Mouse (Mus musculus): ENCODE measurements around the gene Gls2. TPM values are rescaled to one million over a fixed set of nuclear protein-coding genes. Genes with fewer than 3 reads are reported as not detected.
"Not testable (repeated sequence)": the region's sequence is repeated elsewhere in the genome, so short reads cannot be mapped to it uniquely, and the experiment has no call there.

Gls2 gene
- polyA plus RNA-seq, 1 experiment from 2014 or later: 1.1 TPM

DNA sequence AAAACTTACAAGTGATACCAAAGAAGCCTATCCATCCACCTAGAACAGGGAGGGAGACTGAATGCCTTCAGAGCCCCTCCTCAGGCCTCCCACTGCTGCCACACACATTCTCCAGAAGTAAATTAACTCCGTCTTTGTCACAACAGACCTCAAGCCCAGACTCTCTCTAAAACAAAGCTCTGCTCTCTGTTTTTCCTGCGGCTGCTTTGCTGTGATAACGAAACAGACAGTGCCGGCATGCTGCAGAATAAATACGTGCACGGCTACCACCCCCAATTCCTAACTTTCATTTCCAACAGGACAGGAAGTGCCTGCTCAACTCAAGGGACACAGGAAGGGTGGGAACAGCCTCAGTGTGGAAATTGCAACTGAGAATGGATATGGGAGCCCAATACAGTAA is 14.3 kb upstream of the Gls2 start, which contains the start of gene Rbms2:
Rbms2 (minus strand) TSS at position 309 of the 400 bp plus-strand sequence.
- no peaks in the 10 kb centered on the region for H3K9me3 ChIP-seq
- no peak within 1 kb of the TSS for H3K4me3 ChIP-seq
- no peak within 1 kb of the TSS; the same call in 1 of the 2 replicates for H3K27ac ChIP-seq (replicated peaks)
- ATAC-seq (ENCODE audit: low read depth): no peak
- H3K9ac ChIP-seq: peak within 1 kb of the TSS; percentile 38
- H3K27me3 ChIP-seq: no peaks in the 10 kb centered on the region
- WGBS: 5% methylated on average over 6 of the region's 6 CpGs
- H3K36me3 ChIP-seq: no peaks in the 10 kb centered on the region
- peak within 1 kb of the TSS; percentile 39 for H3K4me2 ChIP-seq
- H3K4me1 ChIP-seq (replicated peaks): peaks cover 16% of the 10 kb centered on the region

- WGBS: 94% methylated on average over 2 of the region's 2 CpGs
- H3K9ac ChIP-seq: no peak overlapping the region
- H3K4me3 ChIP-seq: no peak overlapping the region
- no peak overlapping the region for H3K4me2 ChIP-seq
- peaks cover 5% of the 10 kb centered on the region; the same call in 1 of the 2 replicates for H3K4me1 ChIP-seq (replicated peaks)
- H3K27ac ChIP-seq (replicated peaks): no peak overlapping the region
- no peaks in the 10 kb centered on the region for H3K9me3 ChIP-seq
- no peaks in the 10 kb centered on the region for H3K27me3 ChIP-seq
- H3K36me3 ChIP-seq: no peaks in the 10 kb centered on the region
- no peak for ATAC-seq (ENCODE audit: low read depth)
Observed at GRCm38 (mm10) chr10:128184296-128184695, 10.0 kb upstream of the Gls2 start.

DNA sequence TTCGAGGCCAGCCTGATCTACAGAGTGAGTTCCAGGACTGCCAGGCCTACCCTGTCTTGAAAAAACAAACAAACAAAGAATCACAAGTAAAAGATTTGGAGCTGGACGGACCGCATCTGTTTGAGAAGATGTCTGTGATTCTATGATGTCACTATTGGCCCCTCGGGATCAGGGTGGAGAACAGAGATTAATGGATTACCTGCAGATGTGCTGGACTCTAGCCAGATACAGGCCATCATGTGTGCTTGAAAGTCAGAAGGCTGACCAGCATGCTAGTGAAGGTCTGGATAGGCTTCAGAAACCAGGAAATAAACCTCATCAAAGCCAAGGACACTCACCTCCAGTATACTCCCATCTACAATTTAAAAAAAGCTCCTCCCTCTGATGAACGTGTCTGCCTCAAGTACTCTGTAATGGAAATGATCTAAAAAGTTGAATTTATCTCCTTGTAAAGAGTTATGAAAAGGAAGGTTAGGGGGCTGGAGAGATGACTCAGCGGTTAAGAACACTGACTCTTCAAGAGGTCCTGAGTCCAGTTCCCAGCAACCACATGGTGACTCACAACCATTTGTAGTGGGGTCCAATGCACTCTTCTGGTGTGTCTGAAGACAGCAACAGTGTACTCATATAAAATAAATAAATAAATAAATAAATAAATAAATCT is 8.8 kb upstream of the Gls2 start:
- ATAC-seq (ENCODE audit: low read depth): no peak
- Histone ChIP-seq H3K4me1 (replicated peaks) (no peaks in the 10 kb centered on the region), H3K27me3 (no peaks in the 10 kb centered on the region), H3K9me3 (no peaks in the 10 kb centered on the region), H3K27ac (replicated peaks) (no peak overlapping the region), H3K4me3 (no peak overlapping the region), H3K9ac (no peak overlapping the region), H3K36me3 (no peaks in the 10 kb centered on the region), H3K4me2 (no peak overlapping the region)
- 61% methylated on average over 6 of the region's 6 CpGs for WGBS

GRCm38 (mm10) chr10:128185959-128186358 is 8.3 kb upstream of the Gls2 start:
- H3K4me3 ChIP-seq: no peak overlapping the region
- no peak overlapping the region for H3K9ac ChIP-seq
- WGBS: 56% methylated on average over 2 of the region's 2 CpGs
- H3K27me3 ChIP-seq: no peaks in the 10 kb centered on the region
- no peak overlapping the region for H3K4me2 ChIP-seq
- no peak overlapping the region for H3K27ac ChIP-seq (replicated peaks)
- no peaks in the 10 kb centered on the region for H3K36me3 ChIP-seq
- no peaks in the 10 kb centered on the region for H3K9me3 ChIP-seq
- no peaks in the 10 kb centered on the region for H3K4me1 ChIP-seq (replicated peaks)
- peak; percentile 63 for ATAC-seq (ENCODE audit: low read depth)

DNA sequence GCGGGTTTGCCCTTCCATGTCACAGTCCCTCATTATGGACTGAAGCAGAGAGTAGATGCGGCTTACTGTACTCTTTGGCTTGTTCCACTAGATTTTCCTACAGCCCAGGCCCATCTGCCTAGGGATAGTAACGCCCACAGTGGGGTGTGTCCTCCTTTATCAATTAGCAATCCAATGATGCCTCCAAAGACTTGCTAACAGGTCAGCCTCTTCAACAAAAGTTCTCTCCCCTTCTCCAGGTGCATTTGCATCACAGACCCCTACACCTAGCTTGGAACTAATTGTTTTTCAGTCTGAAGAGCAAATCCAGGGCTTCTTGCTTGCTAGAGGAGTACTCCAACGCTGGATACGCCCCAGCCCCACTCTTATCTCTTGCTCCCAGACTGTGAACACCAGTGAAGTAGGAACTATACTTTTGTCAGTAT is 7.1 kb upstream of the Gls2 start:
- H3K27me3 ChIP-seq: 0 out of 2 replicates have a peak, but pooled peaks cover 6% of the 10 kb centered on the region
- no peaks in the 10 kb centered on the region for H3K9me3 ChIP-seq
- H3K4me3 ChIP-seq: no peak overlapping the region
- H3K9ac ChIP-seq: no peak overlapping the region
- no peak overlapping the region for H3K4me2 ChIP-seq
- WGBS: 69% methylated on average over 5 of the region's 5 CpGs
- H3K27ac ChIP-seq (replicated peaks): no peak overlapping the region
- ATAC-seq (ENCODE audit: low read depth): no peak
- no peaks in the 10 kb centered on the region for H3K36me3 ChIP-seq
- H3K4me1 ChIP-seq (replicated peaks): no peaks in the 10 kb centered on the region

GRCm38 (mm10) chr10:128188242-128188877 is 5.9 kb upstream of the Gls2 start:
- H3K4me2 ChIP-seq: no peak overlapping the region
- 45% methylated on average over 2 of the region's 2 CpGs for WGBS

DNA sequence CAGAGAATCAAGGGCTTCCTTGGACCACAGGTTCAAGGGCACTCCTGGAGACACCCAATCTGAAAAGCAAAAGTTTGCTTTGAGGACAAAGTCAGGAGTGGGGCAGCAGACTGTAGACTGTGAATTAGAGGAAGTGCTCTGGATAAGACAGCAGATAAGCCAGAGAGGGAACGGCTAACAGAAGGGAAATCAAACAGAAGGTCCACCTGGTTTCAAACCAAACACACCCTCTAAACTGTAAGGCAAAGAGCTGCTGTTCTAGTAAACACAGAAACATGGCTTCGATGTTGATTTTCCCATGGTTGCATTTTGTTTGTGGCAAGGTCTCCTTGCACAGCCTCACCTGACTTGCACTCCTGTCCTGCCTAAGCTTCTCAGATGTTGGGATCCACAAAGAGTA is 2.8 kb upstream of the Gls2 start:
- Histone ChIP-seq H3K9me3 (no peaks in the 10 kb centered on the region), H3K4me1 (replicated peaks) (peaks cover 13% of the 10 kb centered on the region), H3K4me3 (no peak overlapping the region), H3K27me3 (peaks cover 24% of the 10 kb centered on the region), H3K36me3 (no peaks in the 10 kb centered on the region), H3K4me2 (no peak overlapping the region), H3K27ac (replicated peaks) (no peak overlapping the region), H3K9ac (no peak overlapping the region)
- ATAC-seq (ENCODE audit: low read depth): no peak
- 84% methylated on average over 2 of the region's 2 CpGs for WGBS

More at GRCm38 (mm10) chr10:128188242-128188877, 5.9 kb upstream of the Gls2 start:
- no peaks in the 10 kb centered on the region for H3K36me3 ChIP-seq
- no peaks in the 10 kb centered on the region for H3K4me1 ChIP-seq (replicated peaks)
- H3K27me3 ChIP-seq: 0 out of 2 replicates have a peak, but pooled peaks cover 6% of the 10 kb centered on the region
- H3K9me3 ChIP-seq: no peaks in the 10 kb centered on the region
- H3K9ac ChIP-seq: no peak overlapping the region
- H3K4me3 ChIP-seq: no peak overlapping the region
- ATAC-seq (ENCODE audit: low read depth): no peak
- no peak overlapping the region for H3K27ac ChIP-seq (replicated peaks)

DNA sequence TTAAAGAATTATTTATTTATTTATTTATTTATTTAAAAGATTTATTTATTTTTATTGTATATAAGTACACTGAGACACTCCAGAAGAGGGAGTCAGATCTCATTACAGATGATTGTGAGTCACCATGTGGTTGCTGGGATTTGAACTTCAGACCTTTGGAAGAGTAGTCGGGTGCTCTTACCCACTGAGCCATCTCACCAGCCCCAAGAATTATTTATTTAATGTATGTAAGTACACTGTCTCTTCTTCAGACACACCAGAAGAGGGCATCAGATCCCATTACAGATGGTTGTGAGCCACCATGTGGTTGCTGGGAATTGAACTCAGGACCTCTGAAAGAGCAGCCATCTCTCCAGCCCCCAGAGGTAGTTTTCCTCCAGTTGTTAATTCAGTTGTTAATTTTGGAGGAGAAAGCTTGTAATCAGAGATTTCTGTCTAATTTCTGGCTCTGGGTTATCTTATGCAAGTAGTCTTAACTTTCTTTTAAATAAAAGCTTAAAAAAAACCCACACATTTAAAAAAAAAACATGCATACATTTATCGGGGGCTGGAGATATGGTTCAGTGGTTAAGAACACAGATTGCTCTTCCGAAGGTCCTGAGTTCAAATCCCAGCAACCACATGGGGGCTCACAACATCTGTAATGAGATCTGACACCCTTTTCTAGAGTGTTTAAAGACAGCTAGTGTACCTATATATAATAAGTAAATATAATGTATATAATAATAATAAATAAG is 2.1 kb upstream of the Gls2 start:
- H3K36me3 ChIP-seq; H3K27ac ChIP-seq (replicated peaks); H3K4me2 ChIP-seq; ATAC-seq (ENCODE audit: low read depth); H3K9me3 ChIP-seq; H3K9ac ChIP-seq; H3K4me3 ChIP-seq: not testable (repeated sequence)
- peaks cover 13% of the 10 kb centered on the region for H3K4me1 ChIP-seq (replicated peaks)
- H3K27me3 ChIP-seq: peaks cover 30% of the 10 kb centered on the region
- WGBS: 81% methylated on average over 3 of the region's 3 CpGs

DNA sequence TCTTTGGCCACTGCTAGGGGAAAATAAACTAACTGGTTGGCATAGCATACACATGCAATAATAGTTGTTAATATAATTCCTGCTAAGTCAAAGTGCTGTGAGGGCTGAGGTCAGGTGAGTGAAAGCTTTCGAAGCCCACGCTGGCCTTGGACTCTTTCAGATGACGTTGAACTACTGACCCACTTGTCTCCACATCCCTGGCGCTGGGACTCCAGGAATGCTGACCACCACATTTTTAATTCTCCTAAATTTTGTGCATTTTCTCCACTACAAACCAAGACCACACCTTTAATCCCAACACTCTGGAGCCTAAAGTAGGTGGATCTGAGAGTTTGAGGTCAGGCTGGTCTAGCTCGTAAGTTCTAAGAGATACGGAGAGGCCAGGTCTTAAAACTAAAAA is 1.1 kb upstream of the Gls2 start:
- no peaks in the 10 kb centered on the region for H3K36me3 ChIP-seq
- no peak overlapping the region for H3K9ac ChIP-seq
- H3K4me2 ChIP-seq: peak overlapping the region; percentile 98; the same call in 1 of the 2 replicates
- no peaks in the 10 kb centered on the region for H3K9me3 ChIP-seq
- ATAC-seq (ENCODE audit: low read depth): no peak
- H3K4me1 ChIP-seq (replicated peaks): peaks cover 13% of the 10 kb centered on the region
- no peak overlapping the region for H3K27ac ChIP-seq (replicated peaks)
- WGBS: 92% methylated on average over 6 of the region's 6 CpGs
- H3K4me3 ChIP-seq: no peak overlapping the region
- peaks cover 30% of the 10 kb centered on the region for H3K27me3 ChIP-seq

GRCm38 (mm10) chr10:128194551-128195461 is 549 bp downstream of the Gls2 start:
- no peaks in the 10 kb centered on the region for H3K9me3 ChIP-seq
- H3K4me2 ChIP-seq: peak overlapping the region; percentile 98
- H3K36me3 ChIP-seq: no peaks in the 10 kb centered on the region
- peak; percentile 91 for ATAC-seq (ENCODE audit: low read depth)
- H3K4me3 ChIP-seq: peak overlapping the region; percentile 77
- H3K27me3 ChIP-seq: peaks cover 30% of the 10 kb centered on the region
- peaks cover 13% of the 10 kb centered on the region for H3K4me1 ChIP-seq (replicated peaks)
- under 1% methylated on average over 62 of the region's 79 CpGs for WGBS
- 0 out of 2 replicates have a peak overlapping the region, but pooled peaks have one; percentile 23 for H3K27ac ChIP-seq (replicated peaks)
- H3K9ac ChIP-seq: peak overlapping the region; percentile 80

DNA sequence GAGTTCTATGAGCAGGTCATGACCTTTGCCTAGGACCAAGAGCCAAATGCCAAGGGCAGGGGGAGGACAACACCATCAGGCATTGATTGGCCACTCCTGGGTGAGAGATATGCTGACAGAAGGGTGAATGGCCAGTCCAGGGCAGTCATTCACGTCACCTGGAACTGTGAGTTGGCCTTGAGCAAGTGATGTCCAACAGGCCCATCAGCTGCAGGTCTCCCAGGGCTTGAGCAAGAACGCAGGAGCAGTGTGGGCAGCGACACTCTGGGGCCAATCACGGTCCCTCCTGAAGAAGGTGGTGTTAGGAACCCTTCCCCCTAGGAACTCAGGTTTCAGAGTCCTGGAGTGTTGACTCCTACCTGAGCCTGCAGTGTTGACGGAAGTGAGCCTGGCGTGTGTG is 7.6 kb downstream of the Gls2 start:
- Histone ChIP-seq H3K9me3 (no peaks in the 10 kb centered on the region), H3K27ac (replicated peaks) (no peak overlapping the region), H3K4me2 (no peak overlapping the region), H3K9ac (no peak overlapping the region), H3K36me3 (peaks cover 7% of the 10 kb centered on the region), H3K4me1 (replicated peaks) (no peaks in the 10 kb centered on the region), H3K4me3 (no peak overlapping the region), H3K27me3 (peaks cover 4% of the 10 kb centered on the region)
- 77% methylated on average over 6 of the region's 6 CpGs for WGBS
- no peak for ATAC-seq (ENCODE audit: low read depth)

Data from neural tube, embryonic 13.5 days (tissue).